Mouse (Mus musculus) right cerebral cortex, adult 2 months (tissue): ENCODE measurements around the gene Slc39a8.

Experiments
- DNase-seq, 2 experiments: peaks; one replicate each; pipeline ENCODE4 v3.0.0; 2021 to 2022; ENCODE audit warnings: low spot score in 2 of 2

The Slc39a8 gene

DNA sequence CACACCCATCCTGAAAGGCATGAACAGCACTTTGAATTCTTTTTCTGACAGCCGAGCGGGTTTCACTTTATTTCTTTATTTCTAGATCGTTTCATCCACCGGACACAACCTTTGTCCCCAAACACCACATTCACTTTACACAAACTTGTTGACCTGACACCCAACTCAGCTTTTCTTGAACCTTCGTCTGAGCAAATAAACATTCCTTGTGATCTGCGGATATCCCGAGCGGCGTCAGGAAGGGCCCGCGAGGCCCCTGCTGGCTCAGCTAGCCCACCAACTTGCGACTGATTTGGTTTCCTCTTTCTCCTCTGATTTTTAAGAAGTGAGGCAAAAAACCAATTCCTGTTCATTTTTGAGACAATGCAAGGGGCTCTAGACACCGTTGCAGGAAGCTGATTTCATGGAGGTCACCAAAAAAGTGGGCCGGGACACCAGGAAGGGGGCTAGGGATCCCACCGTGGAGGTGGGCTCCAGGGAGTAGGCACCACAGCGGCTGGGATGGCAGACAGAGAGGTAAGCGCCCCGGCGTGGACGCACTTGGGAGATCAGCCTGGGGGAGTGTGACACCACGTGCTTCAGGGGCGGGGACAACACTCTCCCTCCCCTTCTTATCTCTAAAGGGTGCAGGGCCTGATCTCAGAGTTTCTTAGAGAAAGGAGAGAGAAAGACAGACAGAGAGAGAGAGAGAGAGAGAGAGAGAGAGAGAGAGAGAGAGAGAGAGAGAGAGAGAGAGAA, at the start of gene Slc39a8:
TSS of gene Slc39a8 (plus strand) at position 264 of the 738 bp plus-strand sequence.
- DNase-seq, result peak; percentile 44 to 50

DNA sequence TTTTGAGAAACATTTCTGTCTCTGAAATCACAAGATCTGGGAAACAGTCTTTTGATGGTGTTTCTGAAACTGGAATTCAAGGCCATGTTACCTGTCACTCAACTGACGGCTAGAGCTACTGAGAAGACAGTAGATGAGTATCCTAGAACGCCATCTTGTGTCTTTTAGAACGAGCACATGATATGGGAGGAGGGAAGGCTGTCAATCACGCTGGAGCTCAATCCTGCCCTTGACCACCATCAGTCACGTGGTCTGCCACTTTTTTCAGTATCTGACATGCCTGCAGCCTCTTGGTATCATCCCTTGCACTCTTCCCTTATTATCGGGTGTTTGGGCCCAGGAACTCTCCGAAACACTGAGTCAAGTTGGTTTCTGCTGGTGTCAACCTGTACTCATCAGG, 40.0 kb upstream of the Slc39a8 start:
- DNase-seq, result no peak

DNA sequence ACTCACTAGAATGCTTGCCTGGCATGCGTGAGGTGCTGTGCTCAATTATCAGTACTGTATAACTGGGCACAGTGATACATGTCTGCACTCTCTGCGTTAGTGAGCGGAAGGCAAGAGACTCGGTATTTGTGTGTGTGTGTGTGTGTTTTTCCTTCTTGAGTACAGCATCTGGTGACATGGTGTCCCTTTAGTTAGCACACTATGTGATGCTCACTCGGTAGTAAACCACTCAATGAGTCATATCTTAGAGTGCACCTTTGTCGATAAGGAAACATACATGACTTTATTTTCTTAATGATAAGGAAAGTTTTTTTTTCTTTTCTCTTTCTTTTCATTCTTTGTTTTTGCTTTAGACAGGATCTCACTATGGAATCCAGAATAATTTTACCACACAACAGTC, 29.0 kb upstream of the Slc39a8 start:
- no peak for DNase-seq

DNA sequence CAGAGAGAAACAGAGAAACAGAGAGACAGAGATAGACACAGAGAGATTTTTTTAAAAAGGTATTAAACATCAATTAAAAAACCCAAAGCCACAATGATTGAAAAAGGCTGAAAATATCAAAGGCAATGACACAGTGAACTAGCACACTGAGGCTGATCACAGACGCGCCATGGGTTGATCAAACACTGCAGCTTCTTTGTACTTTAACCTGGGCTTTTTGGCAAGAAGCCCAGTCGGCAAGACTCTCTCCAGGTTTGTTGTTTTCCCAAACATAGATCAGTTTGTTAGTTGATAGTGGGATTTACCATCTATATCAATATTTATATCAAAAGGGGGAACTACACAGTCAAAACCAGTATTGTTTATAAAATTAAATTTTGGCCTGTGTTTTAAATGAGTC, 26.8 kb upstream of the Slc39a8 start:
- DNase-seq, result no peak

DNA sequence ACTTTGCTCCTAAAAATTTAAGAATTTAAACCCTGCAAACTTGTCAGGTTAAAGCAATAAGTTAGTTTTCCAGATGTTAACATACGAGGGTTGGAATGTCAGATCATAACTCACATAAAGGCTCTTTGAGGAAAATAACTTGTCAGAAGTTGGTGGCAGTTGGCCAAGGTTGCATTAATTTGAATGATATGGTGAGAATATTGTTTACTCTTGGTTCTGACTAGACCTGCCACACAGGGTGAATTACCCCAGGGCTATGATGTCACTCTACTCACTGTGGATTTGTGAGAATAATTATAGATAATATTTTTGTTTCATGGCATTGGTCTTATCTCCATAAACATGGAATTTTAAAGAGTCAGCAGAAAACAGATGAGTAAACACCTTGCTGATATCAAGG, 26.4 kb upstream of the Slc39a8 start:
- no peak for DNase-seq

DNA sequence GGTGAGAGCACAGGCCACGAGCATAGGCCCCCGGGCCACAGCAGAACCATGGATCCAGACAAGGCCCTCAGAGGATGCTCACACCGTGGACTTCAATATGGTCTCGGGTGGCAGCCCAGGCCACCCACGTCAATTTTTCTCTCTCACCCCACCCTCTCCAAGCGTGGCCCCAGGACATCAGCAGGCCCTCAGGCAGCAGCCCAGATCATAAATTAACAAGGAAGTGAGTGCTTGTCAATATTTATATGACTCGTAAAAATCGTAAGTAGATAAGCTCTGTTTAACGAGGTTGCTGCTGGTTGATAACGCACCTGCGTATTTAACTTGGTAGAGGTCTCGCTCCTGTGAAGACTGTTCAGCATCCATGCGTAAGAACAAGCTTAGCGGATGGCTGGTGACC, 10.4 kb upstream of the Slc39a8 start:
- no peak for DNase-seq

DNA sequence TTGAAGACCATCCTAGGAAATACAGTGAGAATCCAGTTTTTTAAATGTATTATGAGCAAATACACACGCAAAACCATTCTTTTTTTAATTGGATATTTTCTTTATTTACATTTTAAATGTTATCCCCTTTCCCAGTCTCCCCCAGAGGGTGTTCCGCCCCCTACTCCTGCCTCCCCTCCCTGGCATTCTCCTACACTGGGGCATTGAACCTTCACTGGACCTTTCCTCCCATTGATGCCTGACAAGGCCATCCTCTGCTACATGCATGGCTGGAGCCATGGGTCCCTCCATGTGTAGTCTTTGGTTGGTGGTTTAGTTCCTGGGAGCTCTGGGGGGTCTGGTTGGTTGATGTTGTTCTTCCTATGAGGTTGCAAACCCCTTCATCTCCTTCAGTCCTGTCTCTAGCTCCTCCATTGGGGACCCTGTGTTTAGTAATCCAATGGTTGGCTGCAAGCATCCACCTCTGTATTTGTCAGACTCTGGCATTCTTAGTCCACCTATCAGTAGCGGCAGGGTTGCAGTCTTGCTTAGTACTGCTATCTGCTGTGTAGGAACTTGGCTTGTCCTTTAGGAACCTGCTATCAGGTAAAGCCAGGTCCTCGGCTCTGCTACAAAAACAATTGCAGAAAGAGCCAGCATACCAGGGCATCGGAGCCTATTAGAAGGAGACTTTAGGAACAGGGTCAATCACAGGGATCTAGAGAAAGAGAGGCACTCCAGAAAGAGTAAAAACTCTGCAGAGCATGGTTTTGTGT, 8.9 kb upstream of the Slc39a8 start:
- no peak for DNase-seq

DNA sequence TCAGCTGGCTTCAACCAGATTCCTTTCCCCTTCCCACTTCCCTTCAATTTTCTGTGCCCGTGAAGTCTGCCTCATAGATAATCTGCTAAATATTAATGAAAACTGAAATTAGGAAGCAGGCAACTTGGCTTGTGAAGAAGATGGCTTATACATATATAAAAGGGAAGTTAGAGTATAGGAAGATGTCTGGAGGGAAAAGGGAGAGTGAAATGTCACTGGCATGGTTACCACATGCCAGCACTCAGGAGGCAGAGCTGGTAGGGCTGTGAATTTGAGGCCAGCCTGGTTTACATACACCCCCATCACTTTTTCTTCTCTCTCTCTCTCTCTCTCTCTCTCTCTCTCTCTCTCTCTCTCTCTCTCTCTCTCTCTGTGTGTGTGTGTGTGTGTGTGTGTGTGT, 8.0 kb upstream of the Slc39a8 start:
- DNase-seq, result no peak

DNA sequence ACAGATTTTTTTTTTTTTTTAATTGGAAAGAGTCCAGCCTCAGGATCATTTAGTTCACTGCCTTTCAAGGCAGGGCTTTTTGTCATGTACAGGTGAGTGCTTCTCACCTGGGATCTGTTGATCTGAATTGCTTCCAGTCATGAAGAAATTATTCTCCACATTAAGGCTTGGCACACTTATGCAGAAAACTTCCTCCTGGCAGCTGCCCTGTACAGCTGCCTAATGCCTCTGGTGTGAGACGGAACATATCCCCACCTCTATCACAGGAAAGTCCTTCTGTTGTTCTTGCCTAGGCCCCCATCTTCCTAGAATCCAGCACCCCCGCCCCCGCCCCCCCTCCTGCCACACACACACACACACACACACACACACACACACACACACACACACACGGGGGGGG, 643 bp upstream of the Slc39a8 start:
- DNase-seq, result no peak

DNA sequence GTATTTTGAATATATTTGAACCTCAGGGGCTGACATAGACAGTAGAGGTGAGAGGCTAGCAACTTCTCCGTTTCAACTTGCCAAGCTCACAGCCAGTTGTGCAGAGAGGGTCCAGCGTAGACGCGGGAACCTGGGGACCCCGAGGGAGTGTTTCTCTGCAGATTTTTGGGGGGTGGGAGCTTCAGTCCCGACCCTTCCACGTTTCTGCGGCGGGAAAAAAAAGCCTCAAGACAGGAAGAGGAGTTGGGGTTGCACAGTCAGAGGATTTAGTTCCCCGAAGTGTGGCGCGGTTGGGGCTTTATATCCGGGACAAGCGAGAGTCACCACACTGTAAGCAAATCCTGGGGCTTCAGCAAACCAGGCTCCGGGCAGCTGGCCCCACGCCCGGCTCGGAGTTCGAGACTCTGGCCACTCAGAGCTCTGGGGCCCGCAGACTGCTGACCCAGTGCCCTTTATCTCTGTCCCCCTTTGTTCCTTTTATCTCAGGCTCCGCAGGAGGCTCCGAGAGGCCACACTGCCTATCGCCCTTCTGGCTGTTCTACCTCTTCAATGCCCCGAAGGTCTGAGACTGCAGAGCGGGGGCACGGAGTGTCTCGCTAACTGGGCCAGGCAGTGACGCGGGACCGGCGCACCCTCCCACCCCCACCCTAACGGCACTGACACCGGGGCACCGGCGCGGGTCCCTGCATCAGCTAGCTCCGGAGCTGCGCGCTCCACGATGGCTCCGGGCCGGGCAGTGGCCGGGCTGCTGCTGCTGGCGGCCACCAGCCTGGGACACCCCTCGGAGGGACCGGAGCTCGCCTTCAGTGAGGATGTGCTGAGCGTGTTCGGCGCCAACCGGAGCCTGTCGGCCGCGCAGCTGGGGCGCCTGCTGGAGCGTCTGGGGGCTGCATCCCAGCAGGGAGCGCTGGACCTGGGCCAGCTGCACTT, 940 bp downstream of the Slc39a8 start:
- DNase-seq, result peak; percentile 17 to 19

DNA sequence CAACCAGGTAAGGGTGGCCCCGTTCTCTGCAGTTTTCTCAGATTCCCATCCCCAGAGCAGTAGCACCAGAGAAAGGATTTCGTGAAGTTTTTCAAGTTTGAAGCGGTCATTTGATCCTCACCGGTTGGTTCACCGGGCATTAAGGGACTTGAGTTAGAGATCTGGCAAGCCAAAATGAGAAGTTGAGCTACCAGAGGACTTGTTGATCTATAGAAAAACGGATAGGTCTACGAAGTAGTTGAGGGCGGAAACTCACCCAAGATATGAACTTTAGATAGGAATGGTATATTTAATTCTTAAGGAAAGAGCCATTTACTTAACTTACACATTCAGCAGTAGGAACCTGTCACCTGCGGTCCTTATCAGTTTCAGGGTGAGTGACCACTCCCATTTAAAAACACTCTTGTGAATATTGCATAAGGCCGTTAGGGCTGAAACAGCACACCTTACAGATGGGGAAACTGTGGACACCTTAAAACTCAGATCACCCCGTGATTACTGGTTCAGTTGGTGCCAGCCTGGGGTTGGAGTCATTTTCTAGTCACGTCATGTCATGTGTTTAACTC, 1.7 kb downstream of the Slc39a8 start:
- no peak for DNase-seq

DNA sequence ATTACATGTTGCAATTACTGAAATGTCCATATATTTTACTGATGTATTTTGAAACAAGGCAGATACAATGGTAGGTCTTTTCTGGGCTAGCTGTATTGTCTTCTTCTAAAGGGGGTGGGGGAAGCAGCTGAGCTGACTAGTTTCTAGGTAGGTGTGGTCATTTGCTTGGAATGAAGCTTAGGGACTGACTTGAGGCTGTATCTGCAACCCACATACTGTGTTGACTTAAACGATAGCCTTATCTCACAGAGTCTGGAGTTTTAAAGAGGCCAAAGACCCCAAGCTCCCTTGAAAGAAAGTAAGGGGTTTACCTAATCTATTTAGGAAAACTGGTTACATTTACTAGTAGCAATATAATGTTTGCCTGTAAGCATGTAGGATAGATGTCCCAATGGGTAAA, 2.9 kb downstream of the Slc39a8 start:
- no peak for DNase-seq

DNA sequence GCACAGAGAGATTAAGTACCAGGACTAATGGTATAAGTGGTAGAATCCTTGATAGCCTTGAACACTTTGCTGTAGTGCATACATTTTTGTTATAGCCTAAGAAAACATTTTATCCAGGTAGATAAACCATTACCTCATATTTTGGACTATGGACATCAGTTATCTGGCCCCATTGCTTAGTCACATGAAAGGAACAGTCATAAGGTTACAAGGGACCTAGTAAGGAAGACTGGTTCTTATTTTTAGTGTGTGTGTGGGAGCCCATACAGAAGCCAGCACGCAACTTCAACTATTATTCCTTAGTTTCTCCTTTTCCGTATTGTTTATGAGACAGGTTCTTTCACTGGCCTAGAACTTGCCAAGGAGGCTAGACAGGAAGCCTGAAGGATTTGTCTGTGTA, 7.4 kb downstream of the Slc39a8 start:
- DNase-seq, result no peak

DNA sequence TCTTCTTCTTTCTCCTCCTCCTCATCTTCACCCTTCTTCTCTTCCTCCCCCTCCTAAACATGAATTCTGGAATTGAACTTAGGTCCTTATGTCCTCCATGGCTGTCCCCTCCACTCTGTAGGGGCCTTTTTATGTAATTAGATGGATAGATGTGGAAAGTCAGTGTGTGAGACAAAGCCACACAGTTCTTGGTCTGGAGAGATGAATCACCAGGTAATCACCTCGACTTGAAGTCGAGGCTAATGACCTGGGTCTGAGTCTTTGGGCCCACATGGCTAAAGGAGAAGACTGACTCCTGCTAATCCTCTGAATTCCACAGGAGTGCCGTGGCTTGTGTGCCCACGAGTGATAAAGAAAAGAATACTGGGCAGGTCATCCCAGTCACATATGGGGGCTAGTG, 7.8 kb downstream of the Slc39a8 start:
- DNase-seq, result no peak

DNA sequence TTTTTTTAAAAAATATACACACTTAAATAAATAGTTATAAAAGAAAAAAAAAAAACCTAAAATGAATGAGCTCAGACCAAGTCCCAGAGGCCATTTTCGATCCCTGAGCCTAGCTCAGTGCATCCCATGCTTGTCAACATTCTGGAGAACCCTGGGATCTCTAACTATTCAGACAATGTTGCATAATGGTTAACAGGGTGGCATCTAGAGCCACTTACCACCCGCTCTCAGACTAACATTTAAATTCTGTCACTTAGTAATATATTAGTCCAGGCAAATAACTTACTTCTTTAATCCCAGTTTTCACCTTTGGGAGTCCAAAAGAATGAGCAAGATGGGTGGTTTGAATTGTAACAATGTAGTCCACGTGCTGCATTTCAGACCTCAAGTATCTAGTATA, 9.9 kb downstream of the Slc39a8 start:
- DNase-seq, result no peak

DNA sequence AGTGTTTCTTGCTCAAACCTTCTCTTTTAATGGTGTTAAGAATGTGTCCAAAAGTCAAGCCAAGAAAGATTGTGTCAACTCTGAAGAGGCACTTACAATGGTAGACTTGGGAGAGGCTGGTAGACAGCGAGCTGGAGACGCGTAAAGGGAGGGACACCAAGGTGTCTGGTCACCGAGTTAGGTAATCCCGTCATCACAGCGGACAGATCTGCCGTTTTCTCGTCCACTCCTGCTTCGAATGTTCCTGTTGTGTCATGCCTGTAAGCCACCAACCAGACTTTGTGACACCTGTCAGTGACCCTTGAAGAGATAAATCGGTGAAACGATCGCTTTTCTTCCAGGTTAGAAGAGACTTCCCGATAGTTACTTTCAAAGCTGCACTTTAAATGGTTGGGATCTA, 14.5 kb downstream of the Slc39a8 start:
- DNase-seq, result no peak

DNA sequence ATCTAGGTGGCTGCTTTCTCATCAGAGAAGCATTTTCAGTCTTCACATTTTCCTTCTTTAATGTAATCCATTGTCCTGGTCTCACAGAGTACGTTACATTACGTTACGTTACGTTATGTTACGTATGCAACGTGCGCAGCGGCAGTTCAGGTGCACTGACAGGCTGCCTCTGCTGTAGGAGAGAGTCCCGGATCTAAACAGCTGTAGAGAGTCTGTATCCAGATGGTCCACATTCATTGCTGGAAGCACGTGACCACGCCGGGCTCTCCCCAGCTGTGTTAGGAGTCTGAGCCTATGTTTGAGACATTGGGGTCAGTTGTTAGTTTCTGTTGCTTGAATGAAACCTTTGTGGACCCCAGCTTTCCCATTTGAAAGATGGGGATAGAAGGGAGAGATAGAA, 15.1 kb downstream of the Slc39a8 start:
- no peak for DNase-seq

DNA sequence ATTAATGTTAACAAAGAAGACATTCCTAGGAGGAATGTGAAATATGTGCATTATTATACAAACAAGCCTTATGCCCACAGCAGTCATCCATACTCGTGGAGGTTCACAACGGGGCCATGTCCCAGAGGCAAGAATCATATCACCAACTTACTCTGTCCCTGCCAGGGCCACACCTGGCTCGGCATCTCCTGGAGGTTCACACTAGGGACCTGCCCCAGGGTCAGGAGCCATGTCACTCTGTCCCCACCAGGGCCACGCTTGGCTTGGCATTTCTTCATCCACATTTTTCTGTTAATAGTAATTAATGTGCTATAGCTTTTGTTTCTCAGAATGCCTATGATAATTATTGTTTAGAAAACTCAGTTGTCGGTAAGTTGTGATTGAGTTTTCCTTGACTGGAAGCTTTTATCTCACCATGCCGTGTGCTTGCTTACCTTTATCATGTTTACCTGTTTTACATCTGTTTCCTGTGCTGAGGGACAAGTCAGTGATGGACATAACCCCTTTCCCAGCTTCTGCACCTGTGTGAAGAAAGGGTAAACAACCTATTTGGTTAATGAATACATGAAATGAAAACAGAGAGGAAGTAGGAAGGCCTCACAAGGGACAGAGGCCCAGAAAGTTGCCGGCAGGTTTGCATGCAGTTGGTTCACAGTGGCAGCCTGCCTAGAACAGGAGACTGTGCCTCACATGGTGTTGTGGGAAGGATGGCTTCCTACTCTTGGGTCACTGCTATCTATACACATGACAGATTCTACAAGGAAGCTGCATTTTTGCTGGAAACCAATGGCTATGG, 16.8 kb downstream of the Slc39a8 start:
- no peak for DNase-seq

DNA sequence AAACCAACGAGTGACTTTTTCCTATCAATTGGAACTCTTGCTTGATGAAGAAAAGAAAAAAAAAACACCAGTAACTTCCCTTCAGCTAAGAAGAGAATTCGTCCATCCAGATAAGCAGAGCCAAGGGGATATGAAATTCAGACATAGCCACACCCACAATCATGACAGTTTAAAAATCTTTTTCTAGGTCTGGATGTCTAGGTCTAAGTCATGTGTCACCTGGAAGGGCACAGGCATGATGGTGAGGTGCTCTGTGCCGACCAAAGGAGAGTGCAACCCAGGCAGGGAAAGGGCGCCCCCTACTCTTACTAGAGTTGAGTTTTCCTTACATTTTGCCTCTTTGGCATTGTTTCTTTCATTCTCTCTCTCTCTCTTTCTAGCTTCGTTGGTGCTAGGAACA, 18.1 kb downstream of the Slc39a8 start:
- no peak for DNase-seq

DNA sequence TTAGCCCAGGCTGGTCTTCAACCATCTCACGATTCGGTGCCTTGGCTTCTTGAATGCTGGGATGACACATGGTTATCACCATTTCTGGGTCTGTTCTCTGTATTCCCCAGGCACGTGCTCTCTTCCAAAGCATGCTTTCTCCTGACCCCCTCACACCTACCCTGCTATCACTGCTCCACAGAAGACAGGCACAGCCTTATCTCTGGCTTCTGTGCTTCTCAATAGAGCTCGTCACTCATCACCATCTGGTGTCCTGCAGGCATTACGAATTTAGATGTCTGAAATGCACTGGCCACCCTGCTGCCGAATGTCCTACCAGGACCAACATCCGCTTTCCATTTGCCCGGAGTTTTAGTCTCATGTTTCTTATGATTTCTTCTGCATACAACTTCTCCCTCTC, 18.6 kb downstream of the Slc39a8 start:
- DNase-seq, result no peak

DNA sequence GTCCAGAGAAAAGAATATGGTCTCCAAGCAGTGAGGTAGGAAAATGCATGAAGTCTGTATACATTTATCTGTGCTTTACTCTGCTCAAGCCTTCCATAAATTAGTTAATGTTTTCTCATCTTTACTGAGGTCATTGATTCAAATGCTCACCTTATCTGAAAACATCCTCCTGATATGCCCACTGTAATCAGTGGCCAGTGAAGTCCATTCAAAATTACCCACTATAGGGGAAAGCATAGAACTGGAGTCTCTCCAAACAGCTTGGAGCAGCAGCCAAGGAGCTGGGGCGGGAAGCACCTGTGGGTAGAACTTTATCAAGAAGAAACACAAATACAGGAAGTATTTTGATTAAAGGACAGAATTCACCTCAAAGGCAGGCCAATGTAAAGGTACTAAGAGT, 19.8 kb downstream of the Slc39a8 start:
- no peak for DNase-seq
